Mouse (Mus musculus) kidney, adult 11 months (tissue): ENCODE data around the gene Rfx5.
"Not testable (repeated sequence)": the region's sequence is repeated elsewhere in the genome, so short reads cannot be mapped to it uniquely, and the experiment has no call there.

Experiments
- DNase-seq: peaks from one replicate; pipeline ENCODE4 v3.0.0; 2022

Gene Rfx5

GRCm38 (mm10) chr3:94953764-94954616, at the start of gene Rfx5:
Rfx5 (plus strand) TSS chr3:94954075.
- peak; percentile 97 for DNase-seq

GRCm38 (mm10) chr3:94904759-94905158, 49.1 kb upstream of the Rfx5 start:
- not testable (repeated sequence) for DNase-seq

- no peak for DNase-seq
Observed at GRCm38 (mm10) chr3:94906482-94906881, 47.4 kb upstream of the Rfx5 start.

DNA sequence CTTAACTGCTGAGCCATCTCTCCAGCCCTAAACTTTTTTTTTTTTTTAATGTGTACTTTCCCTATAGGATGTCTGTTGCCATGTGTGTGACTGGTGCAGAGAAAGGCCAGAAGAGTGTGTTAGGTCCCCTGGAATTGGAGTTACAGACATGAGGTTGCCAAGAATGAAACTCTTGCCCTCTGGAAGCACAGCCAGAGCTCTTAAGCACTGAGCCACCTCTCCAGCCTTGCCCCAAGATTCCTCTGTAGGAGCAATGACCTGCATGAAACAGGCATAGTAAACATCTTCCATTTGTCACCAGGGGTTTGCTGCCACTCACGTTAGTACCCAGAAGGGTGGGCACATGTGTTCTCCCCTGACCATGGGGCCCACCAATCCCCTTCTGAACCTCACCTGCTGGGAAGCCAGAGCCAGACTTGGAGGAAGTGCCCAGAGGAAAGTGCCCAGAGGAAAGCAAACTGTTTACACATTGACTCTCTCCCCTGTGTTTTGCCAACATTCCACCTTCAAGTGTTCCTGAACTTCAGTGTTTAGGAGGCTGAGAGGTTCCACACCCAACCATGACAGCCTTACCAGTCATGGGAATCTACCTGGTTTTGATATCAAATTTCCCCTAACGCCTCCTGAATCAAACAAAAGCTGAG, 42.7 kb upstream of the Rfx5 start:
- no peak for DNase-seq

- DNase-seq: peak; percentile 72
Observed at GRCm38 (mm10) chr3:94913801-94914200, 40.1 kb upstream of the Rfx5 start.

- no peak for DNase-seq
Observed at GRCm38 (mm10) chr3:94915903-94916741, 37.8 kb upstream of the Rfx5 start.

- peak; percentile 89 for DNase-seq
Observed at GRCm38 (mm10) chr3:94917816-94918361, 36.0 kb upstream of the Rfx5 start.

DNA sequence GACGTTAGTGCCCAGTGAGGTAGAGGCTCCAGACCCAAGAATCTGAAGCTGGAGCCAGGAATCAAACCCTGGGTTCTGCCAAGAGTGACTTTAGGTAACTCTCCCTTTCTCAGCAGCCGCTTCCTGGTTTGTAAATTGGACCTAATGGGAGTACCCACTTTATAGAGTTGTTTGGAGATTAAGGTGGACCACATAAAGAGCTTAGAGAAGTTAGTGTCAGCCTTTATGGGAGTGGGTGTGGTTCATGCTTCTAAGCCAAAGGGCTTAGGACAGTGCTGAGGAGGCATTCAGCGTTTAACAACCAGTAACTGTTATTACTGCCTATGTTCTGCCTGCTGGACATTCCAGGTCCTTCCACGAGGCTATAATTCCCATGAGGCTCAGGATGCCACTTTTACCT, 35.0 kb upstream of the Rfx5 start:
- DNase-seq: no peak

- DNase-seq: no peak
Observed at GRCm38 (mm10) chr3:94921104-94921503, 32.8 kb upstream of the Rfx5 start.

DNA sequence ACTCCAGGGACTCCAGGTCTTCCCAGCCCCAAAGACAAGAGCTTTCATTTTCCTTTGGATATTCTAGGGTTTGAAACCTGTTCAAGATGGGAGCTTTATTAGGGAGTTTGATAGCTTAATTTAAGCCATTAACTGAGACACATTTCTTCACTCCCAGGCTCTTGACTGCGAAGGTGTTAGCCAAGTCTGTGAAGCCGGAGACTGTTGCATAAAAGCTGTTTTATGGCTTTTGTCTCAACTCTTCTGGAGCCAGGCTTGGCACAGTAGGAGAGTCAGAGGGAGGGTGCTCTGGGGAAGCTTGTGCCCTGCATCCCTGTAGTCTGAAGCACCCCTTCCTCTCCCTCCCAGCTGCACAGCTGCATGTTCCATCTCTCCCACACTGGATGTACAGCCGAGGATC, 31.5 kb upstream of the Rfx5 start:
- DNase-seq: no peak

- DNase-seq: no peak
Observed at GRCm38 (mm10) chr3:94924688-94925087, 29.2 kb upstream of the Rfx5 start.

- DNase-seq: not testable (repeated sequence)
Observed at GRCm38 (mm10) chr3:94926301-94926736, 27.6 kb upstream of the Rfx5 start.

- not testable (repeated sequence) for DNase-seq
Observed at GRCm38 (mm10) chr3:94928979-94929378, 24.9 kb upstream of the Rfx5 start.

DNA sequence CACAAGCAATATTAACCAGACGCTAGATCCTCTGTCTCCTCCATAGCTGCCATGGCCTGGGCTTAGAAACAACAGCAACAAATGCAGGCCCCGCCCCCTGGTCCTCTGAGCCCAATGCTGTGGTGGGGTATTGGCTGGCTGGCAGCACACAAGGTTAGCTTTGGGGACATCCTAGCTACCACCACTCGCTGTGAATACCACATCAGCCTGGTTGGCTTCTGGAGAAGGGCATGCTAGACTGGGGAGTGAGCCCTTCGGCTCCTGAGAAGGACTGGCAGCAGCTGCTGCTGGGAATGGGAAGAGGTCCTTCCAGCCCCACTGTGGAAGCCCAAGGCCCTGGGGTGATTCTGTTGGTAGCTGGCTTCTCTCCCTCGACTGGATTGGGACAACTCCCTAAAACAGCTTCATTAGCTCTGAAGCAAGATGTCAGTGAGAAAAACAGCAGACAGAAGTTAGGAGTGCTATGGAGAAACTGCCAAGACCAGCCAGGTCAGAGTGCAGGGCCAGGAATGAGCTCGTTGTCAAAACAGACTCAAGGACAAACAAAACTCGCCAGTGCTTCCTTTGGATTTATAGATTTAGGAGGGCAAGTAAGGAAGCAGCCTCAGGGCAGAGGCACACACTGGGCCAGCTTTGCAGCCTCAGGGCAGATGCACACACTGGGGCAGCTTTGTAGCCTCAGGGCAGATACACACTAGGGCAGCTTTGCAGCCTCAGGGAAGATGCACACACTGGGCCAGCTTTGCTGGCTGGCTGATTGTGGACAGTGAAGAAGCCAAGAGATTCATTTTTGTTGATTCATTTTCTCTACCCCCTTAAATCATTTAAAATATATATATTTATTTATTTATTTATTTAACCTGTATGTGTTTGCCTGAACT, 23.2 kb upstream of the Rfx5 start:
- peak; percentile 69 for DNase-seq

- not testable (repeated sequence) for DNase-seq
Observed at GRCm38 (mm10) chr3:94931427-94932082, 22.3 kb upstream of the Rfx5 start.

DNA sequence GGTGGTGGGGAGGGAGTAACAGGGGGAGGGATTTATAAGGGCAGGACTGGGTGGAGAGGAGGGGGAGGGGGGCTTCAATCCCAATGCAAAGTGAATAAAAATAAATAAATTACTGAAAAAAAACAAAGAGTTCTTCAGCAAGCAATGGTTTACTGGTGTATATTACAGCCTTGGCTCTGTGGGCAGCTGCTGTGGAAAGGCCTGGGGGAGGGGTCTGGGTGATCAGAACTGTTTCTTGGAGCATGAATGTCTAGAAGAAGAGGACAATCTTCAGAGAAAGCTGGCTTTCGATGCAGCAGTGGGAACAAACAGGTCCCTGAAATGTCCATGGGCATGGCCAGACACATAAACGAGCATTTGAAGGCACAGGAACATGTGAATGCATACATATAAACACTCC, 21.6 kb upstream of the Rfx5 start:
- DNase-seq: not testable (repeated sequence)

- peak; percentile 95 for DNase-seq
Observed at GRCm38 (mm10) chr3:94932809-94933564, 20.9 kb upstream of the Rfx5 start, which contains the start of gene Selenbp1. Selenbp1 (plus strand) TSS chr3:94933056.

GRCm38 (mm10) chr3:94933604-94934003, 20.3 kb upstream of the Rfx5 start:
- DNase-seq: not testable (repeated sequence)

DNA sequence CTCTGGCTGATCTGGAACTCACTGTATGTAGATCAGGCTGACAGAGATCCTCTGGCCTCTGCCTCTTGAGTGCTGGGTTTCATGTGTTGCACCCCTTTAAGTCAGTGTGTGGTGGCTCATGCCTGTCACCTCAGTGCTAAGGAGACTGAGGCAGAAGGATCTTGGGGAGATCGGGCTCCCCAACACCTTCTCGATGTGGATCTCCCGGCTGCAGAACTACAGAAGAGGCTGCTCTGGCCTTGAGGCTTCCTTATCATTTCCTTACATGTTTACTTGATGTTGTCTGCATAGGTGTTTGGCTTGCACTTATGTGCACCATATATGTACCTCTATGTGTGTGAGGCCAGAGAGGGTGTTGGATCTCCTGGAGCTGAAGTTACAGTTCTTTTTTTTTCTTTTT, 19.3 kb upstream of the Rfx5 start:
- DNase-seq: not testable (repeated sequence)

GRCm38 (mm10) chr3:94935332-94935731, 18.5 kb upstream of the Rfx5 start:
- DNase-seq: peak; percentile 79
